Mouse (Mus musculus): ENCODE data around the gene Rras.

The Rras gene

GRCm38 (mm10) chr7:45027761-45028160, 10.0 kb downstream of the Rras start:
- DNase-seq (ENCODE audit: low spot score): no peak

- no peak for DNase-seq (ENCODE audit: low spot score)
Observed at GRCm38 (mm10) chr7:45028351-45028750, 10.6 kb downstream of the Rras start.

- no peak for DNase-seq (ENCODE audit: low spot score)
Observed at GRCm38 (mm10) chr7:45029995-45030394, 12.2 kb downstream of the Rras start.

GRCm38 (mm10) chr7:45030857-45031256, 13.1 kb downstream of the Rras start:
- no peak for DNase-seq (ENCODE audit: low spot score)

- no peak for DNase-seq (ENCODE audit: low spot score)
Observed at GRCm38 (mm10) chr7:45033722-45034359, 16.1 kb downstream of the Rras start.

GRCm38 (mm10) chr7:45035631-45036030, 17.9 kb downstream of the Rras start:
- DNase-seq (ENCODE audit: low spot score): no peak

GRCm38 (mm10) chr7:45036702-45037101, 18.9 kb downstream of the Rras start:
- no peak for DNase-seq (ENCODE audit: low spot score)

GRCm38 (mm10) chr7:45037720-45038361, 20.1 kb downstream of the Rras start:
- peak; percentile 64 for DNase-seq (ENCODE audit: low spot score)

GRCm38 (mm10) chr7:45038411-45038810, 20.6 kb downstream of the Rras start:
- no peak for DNase-seq (ENCODE audit: low spot score)

GRCm38 (mm10) chr7:45040851-45041250, 23.1 kb downstream of the Rras start:
- no peak for DNase-seq (ENCODE audit: low spot score)

- no peak for DNase-seq (ENCODE audit: low spot score)
Observed at GRCm38 (mm10) chr7:45043307-45043706, 25.5 kb downstream of the Rras start.

- no peak for DNase-seq (ENCODE audit: low spot score)
Observed at GRCm38 (mm10) chr7:45045741-45046140, 28.0 kb downstream of the Rras start.

GRCm38 (mm10) chr7:45046853-45047350, 29.1 kb downstream of the Rras start:
- DNase-seq (ENCODE audit: low spot score): no peak

GRCm38 (mm10) chr7:45047491-45047890, 29.7 kb downstream of the Rras start:
- DNase-seq (ENCODE audit: low spot score): no peak

GRCm38 (mm10) chr7:45048001-45048890, 30.5 kb downstream of the Rras start:
- no peak for DNase-seq (ENCODE audit: low spot score)

- no peak for DNase-seq (ENCODE audit: low spot score)
Observed at GRCm38 (mm10) chr7:45048923-45049657, 31.3 kb downstream of the Rras start.

GRCm38 (mm10) chr7:45050945-45051600, 33.3 kb downstream of the Rras start:
- peak; percentile 59 for DNase-seq (ENCODE audit: low spot score)

GRCm38 (mm10) chr7:45051601-45051974, 33.8 kb downstream of the Rras start:
- no peak for DNase-seq (ENCODE audit: low spot score)

GRCm38 (mm10) chr7:45052181-45052861, 34.6 kb downstream of the Rras start:
- DNase-seq (ENCODE audit: low spot score): peak; percentile 46

- no peak for DNase-seq (ENCODE audit: low spot score)
Observed at GRCm38 (mm10) chr7:45052862-45053116, 35.0 kb downstream of the Rras start, which contains the start of gene Prr12. TSS of gene Prr12 (minus strand) at chr7:45052881.
